Mouse (Mus musculus) heart, postnatal 0 days (tissue): ENCODE results near the gene Pkp4.

ENCODE experiments used
- CTCF ChIP-seq: IDR thresholded peaks from 2 replicates; pipeline ENCODE4 v1.5.1; 2016; ENCODE audit warnings: antibody characterized with exemption, control low read depth, low read depth
- EP300 ChIP-seq: IDR thresholded peaks from 2 replicates; pipeline ENCODE4 v1.6.1; 2016; ENCODE audit warnings: antibody characterized with exemption, low read depth

DNA sequence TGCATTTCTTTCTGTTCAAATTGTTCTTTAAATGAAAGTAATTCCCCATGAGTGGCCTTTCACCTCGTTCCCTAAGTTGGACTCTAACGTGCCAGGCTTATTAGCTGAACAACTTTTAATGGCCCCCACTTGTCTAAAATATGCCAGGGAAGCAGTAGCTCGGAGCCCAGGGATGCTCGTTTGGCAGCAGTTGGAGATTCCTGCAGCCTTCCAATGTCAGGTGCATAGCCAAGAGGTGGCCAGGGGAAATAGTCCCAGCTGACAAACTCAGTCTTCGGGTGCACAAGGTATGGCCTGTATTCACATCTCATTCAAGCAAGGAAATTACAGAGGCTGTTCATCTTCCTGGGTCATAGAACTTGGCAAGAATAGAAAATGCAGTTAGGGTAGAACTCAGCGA is 112.1 kb downstream of the Pkp4 start:
- TF ChIP-seq EP300 (no peak), CTCF (no peak)
